28 mouse cellular contexts compared by ENCODE assay signal in genomic region chr8:93075251-93075650, GRCm38 (mm10). TPM values are rescaled to one million over a fixed set of nuclear protein-coding genes. Genes with fewer than 3 reads are reported as not detected.
DNase-seq lines count a peak whose midpoint lies in the region; ATAC-seq lines count a peak whose summit lies in the region.
"Had no signal": no experiment of that assay in that cellular context is flagged by ENCODE, and none has a peak within 500 bp of the region (broad histone marks: within the 10 kb centered on the region; RNA-seq: fewer than 3 reads in every experiment).

No protein-coding gene starts in this region.

- H3K4me1 ChIP-seq in kidney, embryonic 15.5 days, result no peaks in the 10 kb centered on the region
- no peaks in the 10 kb centered on the region for H3K4me1 ChIP-seq in hindbrain, embryonic 13.5 days (replicated peaks)
- H3K4me1 ChIP-seq: forebrain, embryonic 12.5 days; hindbrain, embryonic 10.5 days; limb, embryonic 10.5 days; liver, embryonic 13.5 days; midbrain, embryonic 13.5 days; neural tube, embryonic 12.5 days had no signal

- intact Hi-C loops in heart, postnatal 36 days (cut with DNase I), result no loop called here

- no peak overlapping the region for H3K9ac ChIP-seq in kidney, embryonic 15.5 days
- H3K9ac ChIP-seq in hindbrain, embryonic 13.5 days, result no peak overlapping the region
- H3K9ac ChIP-seq: forebrain, embryonic 12.5 days; liver, embryonic 13.5 days; midbrain, embryonic 13.5 days; neural tube, embryonic 12.5 days had no signal

- no peaks in the 10 kb centered on the region for H3K9me3 ChIP-seq in kidney, embryonic 15.5 days (replicated peaks)
- no peaks in the 10 kb centered on the region for H3K9me3 ChIP-seq in hindbrain, embryonic 13.5 days
- H3K9me3 ChIP-seq: forebrain, embryonic 12.5 days; hindbrain, embryonic 10.5 days; limb, embryonic 10.5 days; liver, embryonic 13.5 days; midbrain, embryonic 13.5 days; neural tube, embryonic 12.5 days had no signal

- no peaks in the 10 kb centered on the region for H3K36me3 ChIP-seq in kidney, embryonic 15.5 days
- no peaks in the 10 kb centered on the region for H3K36me3 ChIP-seq in hindbrain, embryonic 13.5 days
- H3K36me3 ChIP-seq: forebrain, embryonic 12.5 days; hindbrain, embryonic 10.5 days; limb, embryonic 10.5 days; liver, embryonic 13.5 days; midbrain, embryonic 13.5 days; neural tube, embryonic 12.5 days had no signal

- no peak for ATAC-seq in kidney, embryonic 15.5 days (replicated peaks; ENCODE audit: low FRiP score)
- ATAC-seq in hindbrain, embryonic 13.5 days (ENCODE audit: low FRiP score), result no peak
- ATAC-seq: midbrain, embryonic 13.5 days had no signal

- H3K4me2 ChIP-seq in kidney, embryonic 15.5 days, result no peak overlapping the region
- H3K4me2 ChIP-seq in hindbrain, embryonic 13.5 days, result no peak overlapping the region
- H3K4me2 ChIP-seq: forebrain, embryonic 12.5 days; liver, embryonic 13.5 days; midbrain, embryonic 13.5 days; neural tube, embryonic 12.5 days had no signal

- no peaks in the 10 kb centered on the region for H3K27me3 ChIP-seq in kidney, embryonic 15.5 days
- no peaks in the 10 kb centered on the region for H3K27me3 ChIP-seq in hindbrain, embryonic 13.5 days
- H3K27me3 ChIP-seq: forebrain, embryonic 12.5 days; liver, embryonic 13.5 days; midbrain, embryonic 13.5 days; neural tube, embryonic 12.5 days had no signal

- peak; percentile 10 for DNase-seq in adrenal gland, adult 2 months
- DNase-seq in adrenal gland, adult 8-10 months, result no peak
- peak; percentile 3 for DNase-seq in kidney, adult 18-20 months
- peak; percentile 17 to 23 for DNase-seq in lung, adult 18-20 months
- no peak for DNase-seq in lung, postnatal 10 days
- DNase-seq in heart, postnatal 36 days, result peak; percentile 21 to 45
- DNase-seq: cerebellum, adult 2 months; layer of hippocampus, postnatal 36 days; liver, embryonic 13.5 days; thymus, postnatal 14 days had no signal

- 92% methylated on average over 4 of the region's 4 CpGs for WGBS in kidney, embryonic 15.5 days
- WGBS in hindbrain, embryonic 13.5 days, result 92% methylated on average over 4 of the region's 4 CpGs

- H3K27ac ChIP-seq in kidney, embryonic 15.5 days, result no peak overlapping the region
- H3K27ac ChIP-seq in hindbrain, embryonic 13.5 days, result no peak overlapping the region
- H3K27ac ChIP-seq: forebrain, embryonic 12.5 days; hindbrain, embryonic 10.5 days; layer of hippocampus, adult 2 months; limb, embryonic 10.5 days; liver, embryonic 13.5 days; midbrain, embryonic 13.5 days; neural tube, embryonic 12.5 days had no signal

- H3K4me3 ChIP-seq in kidney, embryonic 15.5 days (replicated peaks), result no peak overlapping the region
- H3K4me3 ChIP-seq in hindbrain, embryonic 13.5 days, result no peak overlapping the region
- H3K4me3 ChIP-seq: forebrain, embryonic 12.5 days; hindbrain, embryonic 10.5 days; layer of hippocampus, adult 2 months; limb, embryonic 10.5 days; liver, embryonic 13.5 days; midbrain, embryonic 13.5 days; neural tube, embryonic 12.5 days had no signal

RNA-seq across cellular contexts. Expression of gene Ces1b, which starts 4.6 kb away (rescaled TPM):
- under 1 TPM in 1 of 2 experiments, not detected in 1; 0.81 TPM for total RNA-seq in adrenal gland, adult 2 months (2021)
- polyA plus RNA-seq in adrenal gland, adult 2 months (2012; rRNA removed), result not detected in 2 replicates
- total RNA-seq in adrenal gland, adult 8-10 months (2022), result not detected
- not detected in 2 replicates for polyA plus RNA-seq in kidney, embryonic 15.5 days (2015; fragmentation: Nextera tagmentation; extraction: Ambion mirVana)
- not detected for total RNA-seq in heart, postnatal 36 days (2021)
- not detected in 2 replicates for polyA plus RNA-seq in hindbrain, embryonic 13.5 days (2015; fragmentation: Nextera tagmentation; extraction: Ambion mirVana)
- total RNA-seq: CH12.LX; common myeloid progenitor, adult 5-6 weeks; gastrocnemius, adult 8-10 months; granulocyte monocyte progenitor cell, adult 5-6 weeks; layer of hippocampus, adult 2 months; layer of hippocampus, postnatal 36 days; megakaryocyte, adult 5-6 weeks; MEL had no signal
- polyA plus RNA-seq: cerebellum, adult 2 months; embryonic facial prominence, embryonic 11.5 days; forebrain, embryonic 12.5 days; hindbrain, embryonic 10.5 days; kidney, embryonic 16.5 days; limb, embryonic 10.5 days; liver, embryonic 13.5 days; midbrain, embryonic 13.5 days; neural tube, embryonic 12.5 days; testis, adult 2 months had no signal

RNA-seq across cellular contexts. Expression of gene Ces1a, which starts 27.3 kb away (rescaled TPM):
- total RNA-seq in adrenal gland, adult 2 months (2021), result not detected
- not detected in 2 replicates for polyA plus RNA-seq in adrenal gland, adult 2 months (2012; rRNA removed)
- total RNA-seq in adrenal gland, adult 8-10 months (2022), result not detected
- polyA plus RNA-seq in kidney, embryonic 15.5 days (2015; fragmentation: Nextera tagmentation; extraction: Ambion mirVana), result not detected in 2 replicates
- under 1 TPM in 1 of 2 experiments, not detected in 1; 0.44 TPM for total RNA-seq in heart, postnatal 36 days (2021)
- polyA plus RNA-seq in hindbrain, embryonic 13.5 days (2015; fragmentation: Nextera tagmentation; extraction: Ambion mirVana), result not detected in 2 replicates
- total RNA-seq: CH12.LX; common myeloid progenitor, adult 5-6 weeks; gastrocnemius, adult 8-10 months; granulocyte monocyte progenitor cell, adult 5-6 weeks; layer of hippocampus, adult 2 months; layer of hippocampus, postnatal 36 days; megakaryocyte, adult 5-6 weeks; MEL had no signal
- polyA plus RNA-seq: cerebellum, adult 2 months; embryonic facial prominence, embryonic 11.5 days; forebrain, embryonic 12.5 days; hindbrain, embryonic 10.5 days; kidney, embryonic 16.5 days; limb, embryonic 10.5 days; liver, embryonic 13.5 days; midbrain, embryonic 13.5 days; neural tube, embryonic 12.5 days had no signal

RNA-seq across cellular contexts. Expression of gene Ces1c, which starts 55.8 kb away (rescaled TPM):
- 1 to 10 TPM in 1 of 2 experiments, under 1 TPM in 1; 0.24 to 7.3 TPM for total RNA-seq in adrenal gland, adult 2 months (2021)
- 0.49 TPM in 1 of 2 replicates, not detected in the other for polyA plus RNA-seq in adrenal gland, adult 2 months (2012; rRNA removed)
- total RNA-seq in adrenal gland, adult 8-10 months (2022), result 1 to 10 TPM in 1 of 4 experiments, under 1 TPM in 2, not detected in 1; 0.24 to 2.0 (median 0.73) TPM
- 0.08 and 0.23 TPM in 2 replicates for polyA plus RNA-seq in kidney, embryonic 15.5 days (2015; fragmentation: Nextera tagmentation; extraction: Ambion mirVana)
- not detected for total RNA-seq in heart, postnatal 36 days (2021)
- polyA plus RNA-seq in hindbrain, embryonic 13.5 days (2015; fragmentation: Nextera tagmentation; extraction: Ambion mirVana), result not detected in 2 replicates
- total RNA-seq: CH12.LX; common myeloid progenitor, adult 5-6 weeks; granulocyte monocyte progenitor cell, adult 5-6 weeks; layer of hippocampus, adult 2 months; layer of hippocampus, postnatal 36 days; megakaryocyte, adult 5-6 weeks; MEL had no signal
- polyA plus RNA-seq: cerebellum, adult 2 months; embryonic facial prominence, embryonic 11.5 days; forebrain, embryonic 12.5 days; hindbrain, embryonic 10.5 days; limb, embryonic 10.5 days; lung, embryonic 16.5 days; midbrain, embryonic 13.5 days; neural tube, embryonic 12.5 days; testis, adult 2 months had no signal

Comparison
In these comparisons a context has a peak if more than half of its experiments do, and no peak if none do; other contexts are left out.
1. DNase-seq: peak in adrenal gland, adult 2 months (single experiment), kidney, adult 18-20 months (single experiment), lung, adult 18-20 months (2 of 2) and heart, postnatal 36 days (2 of 2); none in adrenal gland, adult 8-10 months (single experiment) and lung, postnatal 10 days (single experiment).